Mouse (Mus musculus): Measurements from ENCODE around the gene Hmgcl.
"Not testable (repeated sequence)": the region's sequence is repeated elsewhere in the genome, so short reads cannot be mapped to it uniquely, and the experiment has no call there.

The Hmgcl gene

GRCm38 (mm10) chr4:135958354-135958753 lies 12.1 kb downstream of the Hmgcl start:
- no peak for DNase-seq (ENCODE audit: low read depth in 1 of 2, low spot score in 2 of 2)

- DNase-seq (ENCODE audit: low read depth in 1 of 2, low spot score in 2 of 2): peak; percentile 58 to 67
These were observed 14.5 kb downstream of the Hmgcl start for GRCm38 (mm10) chr4:135960717-135961116.

GRCm38 (mm10) chr4:135961709-135962108 lies 15.5 kb downstream of the Hmgcl start:
- no peak for DNase-seq (ENCODE audit: low read depth in 1 of 2, low spot score in 2 of 2)

- no peak for DNase-seq (ENCODE audit: low read depth in 1 of 2, low spot score in 2 of 2)
These were observed 15.9 kb downstream of the Hmgcl start for GRCm38 (mm10) chr4:135962198-135962597.

- no peak for DNase-seq (ENCODE audit: low read depth in 1 of 2, low spot score in 2 of 2)
These were observed 16.7 kb downstream of the Hmgcl start for GRCm38 (mm10) chr4:135962946-135963345.

- peak; percentile 74 to 84 for DNase-seq (ENCODE audit: low read depth in 1 of 2, low spot score in 2 of 2)
These were observed 17.4 kb downstream of the Hmgcl start, which contains the start of gene Gale for GRCm38 (mm10) chr4:135963457-135964193. Gene Gale, plus strand, starts transcription at chr4:135963727.

- no peak for DNase-seq (ENCODE audit: low read depth in 1 of 2, low spot score in 2 of 2)
These were observed 18.2 kb downstream of the Hmgcl start for GRCm38 (mm10) chr4:135964426-135964825.

- DNase-seq (ENCODE audit: low read depth in 1 of 2, low spot score in 2 of 2): no peak
These were observed 18.9 kb downstream of the Hmgcl start for GRCm38 (mm10) chr4:135965113-135965512.

- no peak for DNase-seq (ENCODE audit: low read depth in 1 of 2, low spot score in 2 of 2)
These were observed 20.0 kb downstream of the Hmgcl start for GRCm38 (mm10) chr4:135966283-135966682.

GRCm38 (mm10) chr4:135967086-135967760 lies 21.0 kb downstream of the Hmgcl start:
- DNase-seq (ENCODE audit: low read depth in 1 of 2, low spot score in 2 of 2): no peak

- no peak for DNase-seq (ENCODE audit: low read depth in 1 of 2, low spot score in 2 of 2)
These were observed 22.1 kb downstream of the Hmgcl start for GRCm38 (mm10) chr4:135968271-135968869.

GRCm38 (mm10) chr4:135969070-135969750 lies 23.0 kb downstream of the Hmgcl start:
- DNase-seq (ENCODE audit: low read depth in 1 of 2, low spot score in 2 of 2): no peak

- no peak for DNase-seq (ENCODE audit: low read depth in 1 of 2, low spot score in 2 of 2)
These were observed 24.3 kb downstream of the Hmgcl start for GRCm38 (mm10) chr4:135970585-135970984.

GRCm38 (mm10) chr4:135971805-135972555 lies 25.7 kb downstream of the Hmgcl start:
- DNase-seq (ENCODE audit: low read depth in 1 of 2, low spot score in 2 of 2): no peak

- DNase-seq (ENCODE audit: low read depth in 1 of 2, low spot score in 2 of 2): peak in 1 of 2 experiments; percentile 46
These were observed 26.3 kb downstream of the Hmgcl start, which contains the start of gene Lypla2 for GRCm38 (mm10) chr4:135972556-135972906. Gene Lypla2, minus strand, starts transcription at chr4:135972626.

- no peak for DNase-seq (ENCODE audit: low read depth in 1 of 2, low spot score in 2 of 2)
These were observed 26.9 kb downstream of the Hmgcl start for GRCm38 (mm10) chr4:135972911-135973811.

GRCm38 (mm10) chr4:135976146-135976545 lies 29.9 kb downstream of the Hmgcl start:
- no peak for DNase-seq (ENCODE audit: low read depth in 1 of 2, low spot score in 2 of 2)

GRCm38 (mm10) chr4:135980223-135980622 lies 34.0 kb downstream of the Hmgcl start:
- DNase-seq (ENCODE audit: low read depth in 1 of 2, low spot score in 2 of 2): not testable (repeated sequence)

- no peak for DNase-seq (ENCODE audit: low read depth in 1 of 2, low spot score in 2 of 2)
These were observed 35.3 kb downstream of the Hmgcl start for GRCm38 (mm10) chr4:135981524-135982063.
